Mouse (Mus musculus) heart, embryonic 10.5 days (tissue): Measurements from ENCODE around the gene Col15a1. TPM values are rescaled to one million over a fixed set of nuclear protein-coding genes. Genes with fewer than 3 reads are reported as not detected.

Source experiments
- DNase-seq: peaks from one replicate; pipeline ENCODE4 v3.0.0-alpha.2; 2017; ENCODE audit warnings: low spot score
- H3K27ac ChIP-seq: fragments of 300-500 bp; sonication (generic); 2 replicates; pipeline ENCODE4 v1.5.1; 2016; ENCODE audit warnings: mild to moderate bottlenecking
- H3K27me3 ChIP-seq: fragments of 300-500 bp; sonication (generic); 2 replicates; pipeline ENCODE4 v1.6.1; 2016; ENCODE audit warnings: mild to moderate bottlenecking; ENCODE audit not compliant: poor library complexity, insufficient read depth, severe bottlenecking
- H3K36me3 ChIP-seq: fragments of 300-500 bp; sonication (generic); 2 replicates; pipeline ENCODE4 v1.6.1; 2016; ENCODE audit warnings: mild to moderate bottlenecking, moderate library complexity
- H3K4me1 ChIP-seq: fragments of 300-500 bp; sonication (generic); 2 replicates; pipeline ENCODE4 v1.6.1; 2016; ENCODE audit warnings: mild to moderate bottlenecking
- H3K4me3 ChIP-seq: fragments of 300-500 bp; sonication (generic); 2 replicates; pipeline ENCODE4 v1.5.1; 2016; ENCODE audit warnings: mild to moderate bottlenecking, moderate library complexity
- H3K9me3 ChIP-seq: fragments of 300-500 bp; sonication (generic); 2 replicates; pipeline ENCODE4 v1.6.1; 2016; ENCODE audit warnings: mild to moderate bottlenecking, moderate library complexity
- WGBS: fragments of 180-500 bp; shearing (Covaris S2); methylation state at CpG from one replicate; pipeline ENCODE4 v1.1.7; 2016; 5-methylcytosine and 5-hydroxymethylcytosine counted together
- polyA plus RNA-seq: library from polyadenylated mRNA; unstranded; fragments of >200 nt; fragmentation: Nextera tagmentation; extraction: Ambion mirVana; gene quantifications from 2 replicates; pipeline ENCODE4 v1.2.1, GENCODE M21; 2016

The Col15a1 gene
- polyA plus RNA-seq, 1 experiment from 2014 or later = 1.5 TPM

DNA sequence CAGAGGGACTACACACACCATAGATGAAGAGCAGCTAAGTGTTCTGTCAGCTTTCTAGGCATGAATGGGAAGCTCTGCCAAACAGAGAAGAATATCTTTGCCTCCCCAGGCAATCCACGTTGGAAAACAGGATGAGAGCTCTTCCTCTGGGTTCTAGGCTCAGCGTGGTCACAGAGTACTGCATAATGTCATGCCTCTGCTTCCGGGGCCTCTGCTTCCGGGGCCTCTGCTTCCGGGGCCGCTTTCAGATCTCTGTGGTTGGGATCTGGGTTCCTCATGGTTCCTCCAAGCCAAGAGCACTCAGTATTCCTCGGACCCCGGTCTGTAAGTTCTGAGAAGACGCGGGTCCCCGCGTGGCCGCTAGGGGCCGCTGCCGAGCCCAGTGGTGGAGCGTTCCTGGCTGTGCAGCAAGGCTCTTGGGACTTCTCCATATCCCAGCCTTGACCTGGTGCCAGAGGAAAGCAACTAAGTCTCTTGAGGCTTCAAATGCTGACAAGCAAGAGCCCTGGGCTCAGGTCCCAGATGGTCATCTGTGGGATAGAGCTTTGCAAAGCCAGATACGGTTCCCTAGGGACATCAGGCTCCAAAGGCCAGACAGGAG is 26.8 kb downstream of the Col15a1 start:
- peaks cover 43% of the 10 kb centered on the region for H3K27me3 ChIP-seq
- peak; percentile 84 for DNase-seq
- no peaks in the 10 kb centered on the region for H3K36me3 ChIP-seq
- WGBS = 20% methylated on average over 17 of the region's 17 CpGs
- no peaks in the 10 kb centered on the region for H3K9me3 ChIP-seq
- no peak overlapping the region for H3K4me3 ChIP-seq
- no peak overlapping the region for H3K27ac ChIP-seq
- H3K4me1 ChIP-seq = peaks cover 10% of the 10 kb centered on the region

DNA sequence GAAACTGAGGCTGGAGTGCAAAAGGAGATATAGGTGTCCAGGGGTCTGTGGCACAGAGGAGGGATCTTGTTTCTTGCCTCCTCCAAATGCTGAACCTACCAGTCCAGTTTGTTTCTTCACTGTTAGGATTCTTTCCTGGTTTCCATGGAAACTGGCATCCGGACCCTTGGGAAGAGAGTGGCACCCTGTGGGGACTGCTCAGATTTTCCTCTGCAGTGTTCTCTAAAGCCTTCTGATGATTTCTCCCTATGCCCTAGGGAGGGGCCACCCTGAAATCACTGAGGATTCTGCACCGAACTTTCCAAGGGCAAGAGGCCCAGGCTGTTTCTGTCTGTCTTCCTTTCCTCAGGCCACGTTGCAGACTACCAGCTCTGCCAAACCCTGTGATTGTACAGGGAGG is 27.4 kb downstream of the Col15a1 start:
- Histone ChIP-seq H3K4me1 (peaks cover 10% of the 10 kb centered on the region), H3K9me3 (no peaks in the 10 kb centered on the region), H3K36me3 (no peaks in the 10 kb centered on the region), H3K4me3 (no peak overlapping the region), H3K27ac (no peak overlapping the region), H3K27me3 (peaks cover 42% of the 10 kb centered on the region)
- 47% methylated on average over 3 of the region's 3 CpGs for WGBS
- DNase-seq = no peak

DNA sequence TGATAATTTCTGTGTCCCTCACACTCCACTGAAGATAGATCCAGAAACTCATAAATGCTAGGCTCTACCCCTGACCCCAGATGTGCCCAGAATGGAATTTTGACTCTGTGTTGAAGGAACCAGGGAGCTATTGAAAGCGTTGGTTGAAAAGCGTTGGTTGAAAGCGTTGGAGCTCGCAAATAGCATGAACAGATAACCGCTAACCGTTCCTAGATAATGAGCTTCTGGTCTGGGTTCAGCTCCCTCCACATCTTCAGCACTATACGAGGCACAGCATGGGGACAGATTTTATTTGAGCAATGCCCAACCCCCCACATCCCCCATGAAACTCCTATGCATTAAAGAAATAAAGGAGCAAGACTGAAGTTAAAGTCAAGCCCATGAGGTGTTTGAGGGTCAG is 28.1 kb downstream of the Col15a1 start:
- peaks cover 35% of the 10 kb centered on the region for H3K27me3 ChIP-seq
- H3K36me3 ChIP-seq = no peaks in the 10 kb centered on the region
- WGBS = 77% methylated on average over 7 of the region's 7 CpGs
- H3K27ac ChIP-seq = no peak overlapping the region
- no peak overlapping the region for H3K4me3 ChIP-seq
- H3K4me1 ChIP-seq = peaks cover 8% of the 10 kb centered on the region
- DNase-seq = no peak
- no peaks in the 10 kb centered on the region for H3K9me3 ChIP-seq

DNA sequence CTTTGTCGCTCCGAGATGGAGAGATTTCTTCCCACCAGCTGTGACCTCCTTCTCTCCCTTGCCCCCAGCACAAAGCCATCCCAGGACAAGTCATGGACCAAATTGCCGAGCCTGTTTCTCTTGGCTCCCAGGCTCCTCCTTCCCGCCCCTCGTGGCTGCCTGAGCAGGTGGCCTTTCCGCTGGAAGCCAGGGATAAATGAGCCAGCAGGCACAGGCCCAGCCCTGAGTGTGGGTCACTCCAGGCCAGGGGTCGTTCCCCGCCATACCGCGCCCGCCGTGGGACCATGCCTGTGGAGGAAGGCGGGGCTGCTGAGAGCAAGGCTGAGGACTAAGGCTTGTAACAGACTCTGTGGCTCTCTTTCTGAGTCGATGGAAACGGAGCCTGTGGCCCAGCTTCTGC is 29.3 kb downstream of the Col15a1 start:
- Histone ChIP-seq H3K27me3 (peaks cover 35% of the 10 kb centered on the region), H3K27ac (no peak overlapping the region; the same call in 1 of the 2 replicates), H3K4me3 (no peak overlapping the region), H3K36me3 (no peaks in the 10 kb centered on the region), H3K4me1 (peaks cover 6% of the 10 kb centered on the region), H3K9me3 (no peaks in the 10 kb centered on the region)
- WGBS = 52% methylated on average over 15 of the region's 15 CpGs
- no peak for DNase-seq

DNA sequence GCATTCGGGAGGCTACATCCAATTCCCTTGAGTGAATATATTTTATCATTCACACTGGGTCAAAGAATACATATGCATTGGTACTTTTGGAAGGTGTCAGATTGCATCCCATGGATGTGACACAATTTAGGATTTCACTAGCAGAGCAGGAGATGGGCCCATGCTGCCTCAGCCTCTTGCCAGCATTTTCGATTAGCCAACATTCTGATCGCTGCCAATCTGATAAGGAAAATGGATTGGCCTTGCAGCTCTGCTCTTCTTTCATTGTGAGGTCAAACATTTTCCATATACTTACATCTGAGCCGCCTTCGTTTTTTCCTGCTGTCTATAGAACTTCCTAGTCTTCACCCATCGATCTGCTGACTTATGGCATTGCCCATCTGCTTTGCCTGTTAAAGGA is 31.2 kb downstream of the Col15a1 start:
- H3K27me3 ChIP-seq = peaks cover 35% of the 10 kb centered on the region
- WGBS = 89% methylated on average over 6 of the region's 6 CpGs
- DNase-seq = no peak

DNA sequence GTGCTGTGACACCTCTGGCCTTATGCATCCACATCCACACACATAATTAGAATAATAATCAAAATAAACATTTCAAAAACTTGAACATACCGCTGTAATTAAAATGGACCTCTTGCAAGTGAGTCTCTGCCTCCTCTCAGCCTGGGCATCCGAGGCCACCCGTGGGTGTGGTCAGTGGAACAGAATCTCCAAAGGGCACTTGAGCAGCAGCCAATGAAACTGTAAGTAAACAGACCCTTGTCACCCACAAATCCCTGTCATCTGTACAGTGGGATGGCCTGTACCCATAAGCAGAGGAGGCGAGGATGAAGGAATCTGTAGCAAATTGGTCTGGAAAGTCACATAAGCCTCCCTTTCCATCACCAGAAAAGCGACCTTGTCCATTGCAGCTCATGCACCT is 32.9 kb downstream of the Col15a1 start:
- H3K36me3 ChIP-seq = no peaks in the 10 kb centered on the region
- H3K27ac ChIP-seq = no peak overlapping the region
- no peak overlapping the region for H3K4me3 ChIP-seq
- H3K4me1 ChIP-seq = no peaks in the 10 kb centered on the region
- DNase-seq = no peak
- 79% methylated on average over 5 of the region's 5 CpGs for WGBS
- H3K27me3 ChIP-seq = peaks cover 26% of the 10 kb centered on the region
- no peaks in the 10 kb centered on the region for H3K9me3 ChIP-seq

More for the DNA sequence above, 31.2 kb downstream of the Col15a1 start:
- H3K4me3 ChIP-seq = no peak overlapping the region
- no peaks in the 10 kb centered on the region for H3K9me3 ChIP-seq
- no peaks in the 10 kb centered on the region for H3K36me3 ChIP-seq
- no peak overlapping the region for H3K27ac ChIP-seq
- peaks cover 6% of the 10 kb centered on the region for H3K4me1 ChIP-seq

DNA sequence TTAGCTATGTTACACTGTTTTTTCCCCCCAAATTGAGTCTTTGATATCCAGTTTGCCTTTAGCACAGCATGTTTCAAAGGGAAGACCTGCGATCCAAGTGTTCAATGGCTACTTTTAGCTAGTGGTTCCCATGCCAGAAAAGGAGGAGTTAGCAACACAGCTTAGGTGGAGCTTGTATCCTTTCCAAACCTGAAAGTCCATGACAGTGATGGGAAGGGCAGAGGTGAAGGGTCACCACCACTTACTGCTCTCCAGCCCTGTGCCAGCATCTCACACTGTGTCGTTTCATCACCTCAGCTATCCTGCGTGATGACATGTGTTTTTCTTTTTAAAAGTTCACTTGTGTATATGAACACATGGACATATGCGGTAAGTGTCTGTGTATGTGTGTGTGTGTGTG is 34.2 kb downstream of the Col15a1 start:
- DNase-seq = no peak
- Histone ChIP-seq H3K36me3 (no peaks in the 10 kb centered on the region), H3K9me3 (no peaks in the 10 kb centered on the region), H3K27me3 (peaks cover 15% of the 10 kb centered on the region), H3K4me1 (peaks cover 2% of the 10 kb centered on the region), H3K4me3 (no peak overlapping the region), H3K27ac (no peak overlapping the region)
- WGBS = 78% methylated on average over 4 of the region's 4 CpGs

DNA sequence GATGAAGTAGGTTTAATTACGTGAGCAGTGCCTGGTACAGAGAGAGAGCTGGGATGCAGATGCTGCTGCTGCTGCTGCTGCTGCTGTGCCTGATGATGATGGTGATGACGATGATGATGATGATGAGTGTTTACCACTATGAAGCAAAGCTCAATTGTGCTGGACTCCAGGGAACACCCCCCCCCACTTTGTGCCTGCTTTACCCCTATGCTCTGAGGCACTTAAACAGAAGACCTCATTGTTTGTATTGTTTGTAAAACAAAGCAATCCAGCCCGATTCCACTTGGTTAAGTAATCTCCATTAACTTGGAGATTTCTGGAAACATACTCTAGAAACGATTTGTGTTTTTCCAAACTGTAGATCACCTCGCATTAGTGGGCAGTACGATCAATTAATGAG is 36.7 kb downstream of the Col15a1 start:
- H3K27ac ChIP-seq = no peak overlapping the region
- no peak for DNase-seq
- WGBS = 75% methylated on average over 6 of the region's 6 CpGs

DNA sequence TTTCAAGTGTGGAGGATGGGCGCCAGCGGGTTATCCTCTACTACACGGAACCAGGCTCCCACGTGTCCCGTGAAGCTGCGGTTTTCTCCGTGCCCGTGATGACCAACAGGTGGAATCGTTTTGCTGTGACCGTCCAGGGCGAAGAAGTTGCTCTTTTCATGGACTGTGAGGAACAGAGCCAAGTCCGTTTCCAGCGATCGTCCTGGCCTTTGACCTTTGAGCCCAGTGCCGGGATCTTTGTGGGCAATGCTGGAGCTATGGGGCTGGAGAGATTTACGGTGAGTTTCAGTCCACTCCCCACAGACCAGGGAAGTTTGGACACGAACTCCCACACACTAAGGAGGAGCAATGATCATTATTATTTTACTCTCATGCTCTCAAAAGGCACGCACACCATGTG is 37.7 kb downstream of the Col15a1 start:
- no peak overlapping the region for H3K4me3 ChIP-seq
- H3K27ac ChIP-seq = no peak overlapping the region
- 90% methylated on average over 18 of the region's 18 CpGs for WGBS
- peaks cover 14% of the 10 kb centered on the region for H3K4me1 ChIP-seq
- peaks cover 5% of the 10 kb centered on the region for H3K27me3 ChIP-seq
- DNase-seq = no peak
- no peaks in the 10 kb centered on the region for H3K36me3 ChIP-seq
- no peaks in the 10 kb centered on the region for H3K9me3 ChIP-seq

More for the DNA sequence above, 36.7 kb downstream of the Col15a1 start:
- peaks cover 14% of the 10 kb centered on the region for H3K4me1 ChIP-seq
- H3K36me3 ChIP-seq = no peaks in the 10 kb centered on the region
- H3K4me3 ChIP-seq = no peak overlapping the region
- peaks cover 5% of the 10 kb centered on the region for H3K27me3 ChIP-seq
- no peaks in the 10 kb centered on the region for H3K9me3 ChIP-seq

DNA sequence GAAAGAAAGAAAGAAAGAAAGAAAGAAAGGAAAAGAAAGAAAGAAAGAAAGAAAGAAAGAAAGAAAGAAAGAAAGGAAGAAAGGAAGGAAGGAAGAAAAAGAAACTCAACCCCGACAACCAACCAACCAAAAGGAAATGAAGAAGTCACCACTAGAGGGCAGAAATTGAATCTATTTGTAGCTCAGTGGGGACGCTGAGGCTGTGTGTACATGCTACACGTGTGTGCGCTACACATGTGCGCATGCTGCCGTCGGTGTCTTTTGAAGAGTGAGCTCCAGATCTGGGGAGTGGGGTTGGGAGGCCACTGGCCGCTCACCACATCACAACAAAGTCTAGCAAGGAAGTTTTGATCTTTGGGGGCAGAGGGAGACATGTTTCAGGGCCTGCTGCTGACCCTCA is 38.9 kb downstream of the Col15a1 start:
- DNase-seq = no peak
- Histone ChIP-seq H3K4me3 (no peak overlapping the region), H3K36me3 (no peaks in the 10 kb centered on the region), H3K9me3 (no peaks in the 10 kb centered on the region), H3K27me3 (peaks cover 5% of the 10 kb centered on the region), H3K4me1 (peaks cover 14% of the 10 kb centered on the region), H3K27ac (no peak overlapping the region; the same call in 1 of the 2 replicates)
- 61% methylated on average over 8 of the region's 8 CpGs for WGBS

DNA sequence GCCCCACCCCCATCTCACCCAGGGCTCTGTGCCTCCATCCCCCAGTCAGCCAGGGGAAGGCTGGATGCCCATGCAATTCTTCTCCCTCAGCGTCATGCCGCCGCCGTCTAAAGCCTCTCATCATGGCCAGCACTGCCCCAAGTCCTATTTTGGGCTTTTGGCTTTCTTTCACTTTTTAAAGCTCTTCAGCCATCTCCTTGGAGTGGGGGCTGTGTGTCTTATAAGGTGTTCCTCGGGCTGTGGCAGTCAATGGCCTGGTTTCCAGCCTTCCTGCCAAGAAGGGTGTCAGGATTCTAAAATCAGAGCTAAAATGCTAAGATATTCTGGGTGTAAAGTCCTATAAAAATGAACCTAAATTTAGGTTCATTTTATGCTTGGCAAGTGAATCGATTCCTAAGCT is 39.6 kb downstream of the Col15a1 start:
- H3K27me3 ChIP-seq = peaks cover 5% of the 10 kb centered on the region
- no peaks in the 10 kb centered on the region for H3K36me3 ChIP-seq
- H3K9me3 ChIP-seq = no peaks in the 10 kb centered on the region
- H3K4me1 ChIP-seq = peaks cover 14% of the 10 kb centered on the region
- no peak overlapping the region for H3K27ac ChIP-seq
- no peak overlapping the region for H3K4me3 ChIP-seq
- 70% methylated on average over 6 of the region's 6 CpGs for WGBS
- DNase-seq = no peak

DNA sequence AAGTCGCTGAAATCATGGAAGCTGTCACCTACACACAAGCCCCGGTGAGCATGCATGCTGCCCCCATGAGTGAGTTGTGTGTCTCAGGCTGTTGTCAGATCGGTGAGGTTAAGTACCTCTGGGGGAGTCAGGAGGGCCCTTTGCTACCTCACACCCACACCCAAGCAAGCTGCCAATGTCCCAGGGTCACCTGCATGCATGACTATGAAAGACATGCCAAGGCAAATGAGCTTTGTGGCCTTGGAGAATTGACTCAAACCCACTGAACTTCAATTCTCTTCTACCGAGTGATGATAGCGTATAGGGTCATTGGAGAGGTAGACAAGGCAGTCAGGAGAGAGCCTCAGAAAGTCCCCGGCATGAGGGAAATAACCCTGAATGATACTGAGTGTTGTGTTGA is 41.2 kb downstream of the Col15a1 start:
- Histone ChIP-seq H3K27ac (no peak overlapping the region), H3K9me3 (no peaks in the 10 kb centered on the region), H3K4me1 (peaks cover 14% of the 10 kb centered on the region), H3K4me3 (no peak overlapping the region), H3K27me3 (peaks cover 5% of the 10 kb centered on the region), H3K36me3 (no peaks in the 10 kb centered on the region)
- WGBS = 86% methylated on average over 6 of the region's 6 CpGs
- no peak for DNase-seq

DNA sequence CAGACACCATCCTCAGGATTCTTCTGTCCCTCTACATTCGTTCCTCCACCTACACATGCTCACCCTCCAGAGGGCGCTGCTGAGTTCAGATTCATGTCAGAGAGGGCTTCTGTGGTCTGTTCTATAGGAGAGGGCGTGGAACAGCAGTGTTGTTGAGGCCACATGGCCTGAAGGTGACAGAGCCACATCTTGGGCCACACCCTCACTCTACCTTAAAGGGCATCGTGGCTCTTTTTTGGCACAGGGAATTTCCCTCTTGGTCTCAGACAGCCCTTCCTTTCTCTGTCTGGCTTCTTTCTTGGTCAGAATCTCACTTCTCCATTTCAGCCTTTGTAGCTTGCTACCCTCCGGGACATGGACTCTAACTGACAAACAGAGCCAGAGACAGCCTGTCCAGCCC is 43.1 kb downstream of the Col15a1 start:
- no peak overlapping the region for H3K4me3 ChIP-seq
- H3K27ac ChIP-seq = 0 out of 2 replicates have a peak overlapping the region, but pooled peaks have one; percentile 3
- peak; percentile 84 for DNase-seq
- 47% methylated on average over 5 of the region's 5 CpGs for WGBS
- H3K9me3 ChIP-seq = no peaks in the 10 kb centered on the region
- H3K27me3 ChIP-seq = no peaks in the 10 kb centered on the region; the same call in 1 of the 2 replicates
- H3K4me1 ChIP-seq = peaks cover 14% of the 10 kb centered on the region
- H3K36me3 ChIP-seq = no peaks in the 10 kb centered on the region
